Mouse (Mus musculus) ES-E14 (cell line): ENCODE measurements around the gene Pcyt1a.

Experiments used
- CHD2 ChIP-seq: IDR thresholded peaks from 2 replicates; pipeline ENCODE4 v1.6.1; 2014; ENCODE audit warnings: mild to moderate bottlenecking, low read depth, low read length, inconsistent platforms
- MAFK ChIP-seq: IDR thresholded peaks from 2 replicates; pipeline ENCODE4 v1.6.1; 2014; ENCODE audit warnings: mild to moderate bottlenecking, low read depth, low read length, inconsistent platforms; ENCODE audit not compliant: insufficient read depth
- ZC3H11A ChIP-seq: IDR thresholded peaks from 2 replicates; pipeline ENCODE4 v1.6.1; 2012; ENCODE audit warnings: low read depth, mild to moderate bottlenecking, inconsistent platforms, low read length, borderline replicate concordance
- ZNF384 ChIP-seq: IDR thresholded peaks from 2 replicates; pipeline ENCODE4 v1.6.1; 2012; ENCODE audit warnings: low read depth, low read length, inconsistent platforms

DNA sequence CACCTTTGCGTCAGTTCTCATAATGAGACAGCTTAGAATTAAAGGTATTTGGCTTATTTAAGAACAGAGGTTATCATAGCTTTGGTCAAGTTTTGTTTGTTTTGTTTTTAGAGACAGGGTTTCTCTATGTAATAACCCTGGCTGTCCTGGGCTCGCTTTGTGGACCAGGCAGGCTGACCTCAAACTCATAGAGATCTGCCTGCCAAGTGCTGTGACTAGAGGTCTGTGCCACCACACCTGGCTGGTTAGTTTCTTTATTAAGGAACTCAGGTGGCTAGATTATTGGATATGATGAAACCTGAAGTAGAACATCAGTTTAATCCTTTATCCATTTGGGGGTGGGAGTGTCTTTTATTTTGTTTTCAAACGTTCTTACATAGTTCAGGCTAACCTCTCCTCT lies 40.9 kb upstream of the Pcyt1a start:
- TF ChIP-seq MAFK, result no peak
- no peak for TF ChIP-seq ZC3H11A
- no peak for TF ChIP-seq CHD2
- TF ChIP-seq ZNF384, result no peak
